Mouse (Mus musculus) heart, embryonic 13.5 days (tissue): Measurements from ENCODE around the gene Igf1r. TPM values are rescaled to one million over a fixed set of nuclear protein-coding genes. Genes with fewer than 3 reads are reported as not detected.
"Not testable (repeated sequence)": the region's sequence is repeated elsewhere in the genome, so short reads cannot be mapped to it uniquely, and the experiment has no call there.

Experiments used
- ATAC-seq: fragments of 200-750 bp; cut with Nextera tagmentation; 2 replicates; pipeline ENCODE4 v1.8.0; 2017; ENCODE audit warnings: moderate TSS enrichment; ENCODE audit not compliant: insufficient number of reproducible peaks, low FRiP score, low TSS enrichment; ENCODE audit errors: extremely low read depth
- H3K27ac ChIP-seq: fragments of 300-500 bp; sonication (generic); replicated peaks from 2 replicates; pipeline ENCODE4 v1.5.1; 2015; ENCODE audit warnings: moderate library complexity, mild to moderate bottlenecking, inconsistent platforms
- H3K27me3 ChIP-seq: fragments of 300-500 bp; sonication (generic); replicated peaks from 2 replicates; pipeline ENCODE4 v1.6.1; 2015; ENCODE audit warnings: mild to moderate bottlenecking, inconsistent platforms
- H3K36me3 ChIP-seq: fragments of 300-500 bp; sonication (generic); 2 replicates; pipeline ENCODE4 v1.6.1; 2015; ENCODE audit warnings: mild to moderate bottlenecking, inconsistent platforms
- H3K4me1 ChIP-seq: fragments of 300-500 bp; sonication (generic); 2 replicates; pipeline ENCODE4 v1.6.1; 2015; ENCODE audit warnings: inconsistent platforms
- H3K4me2 ChIP-seq: fragments of 300-500 bp; sonication (generic); 2 replicates; pipeline ENCODE4 v1.6.1; 2015; ENCODE audit warnings: inconsistent platforms, mild to moderate bottlenecking, moderate library complexity
- H3K4me3 ChIP-seq: fragments of 300-500 bp; sonication (generic); 2 replicates; pipeline ENCODE4 v1.5.1; 2015; ENCODE audit warnings: moderate library complexity, mild to moderate bottlenecking, inconsistent platforms
- H3K9ac ChIP-seq: fragments of 300-500 bp; sonication (generic); 2 replicates; pipeline ENCODE4 v1.6.1; 2015; ENCODE audit warnings: inconsistent platforms, mild to moderate bottlenecking, moderate library complexity
- H3K9me3 ChIP-seq: fragments of 300-500 bp; sonication (generic); 2 replicates; pipeline ENCODE4 v1.6.1; 2016; ENCODE audit warnings: inconsistent platforms
- WGBS: fragments of 180-500 bp; shearing (Covaris S2); methylation state at CpG from one replicate; pipeline ENCODE4 v1.1.7; 2015; ENCODE audit warnings: mixed read lengths; 5-methylcytosine and 5-hydroxymethylcytosine counted together
- polyA plus RNA-seq: library from polyadenylated mRNA; unstranded; fragments of >200 nt; fragmentation: Nextera tagmentation; extraction: Ambion mirVana; gene quantifications from 2 replicates; pipeline ENCODE4 v1.2.1, GENCODE M21; 2015

Gene Igf1r
- polyA plus RNA-seq, 1 experiment from 2014 or later = 15.0 TPM

- Histone ChIP-seq H3K9me3 (no peaks in the 10 kb centered on the region), H3K36me3 (no peaks in the 10 kb centered on the region), H3K9ac (no peak overlapping the region), H3K4me3 (no peak overlapping the region), H3K4me2 (no peak overlapping the region), H3K4me1 (peaks cover 27% of the 10 kb centered on the region), H3K27ac (no peak overlapping the region), H3K27me3 (peaks cover 37% of the 10 kb centered on the region)
- 85% methylated on average over 10 of the region's 10 CpGs for WGBS
- ATAC-seq = no peak
Observed at GRCm38 (mm10) chr7:68272607-68273006, 320.0 kb downstream of the Igf1r start.

- H3K4me1 ChIP-seq = peaks cover 27% of the 10 kb centered on the region
- H3K4me2 ChIP-seq = no peak within 1 kb of the TSS
- H3K27me3 ChIP-seq = peaks cover 45% of the 10 kb centered on the region
- H3K27ac ChIP-seq = no peak within 1 kb of the TSS
- H3K9ac ChIP-seq = no peak within 1 kb of the TSS
- no peak for ATAC-seq
- no peaks in the 10 kb centered on the region for H3K9me3 ChIP-seq
- H3K36me3 ChIP-seq = no peaks in the 10 kb centered on the region
- no peak within 1 kb of the TSS for H3K4me3 ChIP-seq
Observed at GRCm38 (mm10) chr7:68273515-68273914, 320.9 kb downstream of the Igf1r start, which contains the start of gene Fam169b. Fam169b (plus strand) TSS chr7:68273839.

GRCm38 (mm10) chr7:68274218-68274617 lies 321.6 kb downstream of the Igf1r start:
- no peak overlapping the region for H3K4me2 ChIP-seq
- no peaks in the 10 kb centered on the region for H3K9me3 ChIP-seq
- no peak overlapping the region for H3K9ac ChIP-seq
- 54% methylated on average over 2 of the region's 2 CpGs for WGBS
- no peak for ATAC-seq
- H3K4me1 ChIP-seq = peaks cover 27% of the 10 kb centered on the region
- H3K27ac ChIP-seq = no peak overlapping the region
- peaks cover 52% of the 10 kb centered on the region for H3K27me3 ChIP-seq
- no peaks in the 10 kb centered on the region for H3K36me3 ChIP-seq
- no peak overlapping the region for H3K4me3 ChIP-seq

- H3K27ac ChIP-seq = no peak overlapping the region
- H3K36me3 ChIP-seq = no peaks in the 10 kb centered on the region
- peaks cover 28% of the 10 kb centered on the region for H3K4me1 ChIP-seq
- H3K4me3 ChIP-seq = no peak overlapping the region
- peaks cover 57% of the 10 kb centered on the region for H3K27me3 ChIP-seq
- no peak for ATAC-seq
- WGBS = 62% methylated on average over 9 of the region's 9 CpGs
- no peak overlapping the region for H3K9ac ChIP-seq
- H3K4me2 ChIP-seq = no peak overlapping the region
- H3K9me3 ChIP-seq = no peaks in the 10 kb centered on the region
Observed at GRCm38 (mm10) chr7:68274951-68275350, 322.3 kb downstream of the Igf1r start.

- Histone ChIP-seq H3K4me2 (peak overlapping the region; percentile 78), H3K4me3 (peak overlapping the region; percentile 51), H3K9ac (peak overlapping the region; percentile 76), H3K4me1 (peaks cover 27% of the 10 kb centered on the region), H3K27me3 (peaks cover 60% of the 10 kb centered on the region)
- not testable (repeated sequence) for H3K27ac ChIP-seq, H3K9me3 ChIP-seq, ATAC-seq, H3K36me3 ChIP-seq
- WGBS = 38% methylated on average over 9 of the region's 9 CpGs
Observed at GRCm38 (mm10) chr7:68275445-68275837, 322.8 kb downstream of the Igf1r start.

GRCm38 (mm10) chr7:68275838-68276731 lies 323.5 kb downstream of the Igf1r start:
- Histone ChIP-seq H3K4me1 (peaks cover 25% of the 10 kb centered on the region), H3K4me2 (peak overlapping the region; percentile 78), H3K27ac (no peak overlapping the region), H3K9me3 (no peaks in the 10 kb centered on the region), H3K9ac (peak overlapping the region; percentile 76), H3K27me3 (peaks cover 60% of the 10 kb centered on the region), H3K4me3 (peak overlapping the region; percentile 51), H3K36me3 (no peaks in the 10 kb centered on the region)
- 6% methylated on average over 36 of the region's 36 CpGs for WGBS
- no peak for ATAC-seq

GRCm38 (mm10) chr7:68277054-68277896 lies 324.6 kb downstream of the Igf1r start:
- no peak overlapping the region for H3K27ac ChIP-seq
- WGBS = 44% methylated on average over 11 of the region's 11 CpGs
- ATAC-seq = no peak

GRCm38 (mm10) chr7:68277897-68278270 lies 325.3 kb downstream of the Igf1r start:
- H3K4me3 ChIP-seq = no peak overlapping the region
- 67% methylated on average over 4 of the region's 4 CpGs for WGBS
- peaks cover 55% of the 10 kb centered on the region for H3K27me3 ChIP-seq
- no peaks in the 10 kb centered on the region for H3K36me3 ChIP-seq
- H3K4me2 ChIP-seq = no peak overlapping the region
- no peak overlapping the region for H3K27ac ChIP-seq
- H3K4me1 ChIP-seq = peaks cover 30% of the 10 kb centered on the region
- no peaks in the 10 kb centered on the region for H3K9me3 ChIP-seq
- no peak for ATAC-seq
- no peak overlapping the region for H3K9ac ChIP-seq

More at GRCm38 (mm10) chr7:68277054-68277896, 324.6 kb downstream of the Igf1r start:
- peaks cover 60% of the 10 kb centered on the region for H3K27me3 ChIP-seq
- no peak overlapping the region for H3K4me2 ChIP-seq
- H3K4me1 ChIP-seq = peaks cover 25% of the 10 kb centered on the region
- H3K9ac ChIP-seq = no peak overlapping the region
- H3K4me3 ChIP-seq = no peak overlapping the region
- H3K36me3 ChIP-seq = no peaks in the 10 kb centered on the region
- H3K9me3 ChIP-seq = no peaks in the 10 kb centered on the region

- H3K9ac ChIP-seq = no peak overlapping the region
- H3K27me3 ChIP-seq = peaks cover 52% of the 10 kb centered on the region
- WGBS = 88% methylated on average over 6 of the region's 6 CpGs
- no peak overlapping the region for H3K4me3 ChIP-seq
- no peak for ATAC-seq
- no peak overlapping the region for H3K4me2 ChIP-seq
- no peak overlapping the region for H3K27ac ChIP-seq
- H3K9me3 ChIP-seq = no peaks in the 10 kb centered on the region
- H3K36me3 ChIP-seq = no peaks in the 10 kb centered on the region
- H3K4me1 ChIP-seq = peaks cover 30% of the 10 kb centered on the region
Observed at GRCm38 (mm10) chr7:68278385-68278784, 325.8 kb downstream of the Igf1r start.

- peaks cover 51% of the 10 kb centered on the region for H3K27me3 ChIP-seq
Observed at GRCm38 (mm10) chr7:68278908-68279307, 326.3 kb downstream of the Igf1r start.

GRCm38 (mm10) chr7:68279481-68279880 lies 326.9 kb downstream of the Igf1r start:
- ATAC-seq = no peak
- H3K4me3 ChIP-seq = no peak overlapping the region
- no peak overlapping the region for H3K4me2 ChIP-seq
- H3K27me3 ChIP-seq = peaks cover 48% of the 10 kb centered on the region
- H3K9me3 ChIP-seq = no peaks in the 10 kb centered on the region
- no peak overlapping the region for H3K9ac ChIP-seq
- peaks cover 30% of the 10 kb centered on the region for H3K4me1 ChIP-seq
- no peak overlapping the region for H3K27ac ChIP-seq
- no peaks in the 10 kb centered on the region for H3K36me3 ChIP-seq
- 83% methylated on average over 7 of the region's 7 CpGs for WGBS

More at GRCm38 (mm10) chr7:68278908-68279307, 326.3 kb downstream of the Igf1r start:
- Histone ChIP-seq H3K36me3 (no peaks in the 10 kb centered on the region), H3K9me3 (no peaks in the 10 kb centered on the region), H3K27ac (no peak overlapping the region), H3K9ac (no peak overlapping the region), H3K4me3 (no peak overlapping the region), H3K4me1 (peaks cover 30% of the 10 kb centered on the region), H3K4me2 (no peak overlapping the region)
- ATAC-seq = no peak
- 68% methylated on average over 6 of the region's 6 CpGs for WGBS
